Mouse (Mus musculus): ENCODE data around the gene Ablim1.

Gene Ablim1

DNA sequence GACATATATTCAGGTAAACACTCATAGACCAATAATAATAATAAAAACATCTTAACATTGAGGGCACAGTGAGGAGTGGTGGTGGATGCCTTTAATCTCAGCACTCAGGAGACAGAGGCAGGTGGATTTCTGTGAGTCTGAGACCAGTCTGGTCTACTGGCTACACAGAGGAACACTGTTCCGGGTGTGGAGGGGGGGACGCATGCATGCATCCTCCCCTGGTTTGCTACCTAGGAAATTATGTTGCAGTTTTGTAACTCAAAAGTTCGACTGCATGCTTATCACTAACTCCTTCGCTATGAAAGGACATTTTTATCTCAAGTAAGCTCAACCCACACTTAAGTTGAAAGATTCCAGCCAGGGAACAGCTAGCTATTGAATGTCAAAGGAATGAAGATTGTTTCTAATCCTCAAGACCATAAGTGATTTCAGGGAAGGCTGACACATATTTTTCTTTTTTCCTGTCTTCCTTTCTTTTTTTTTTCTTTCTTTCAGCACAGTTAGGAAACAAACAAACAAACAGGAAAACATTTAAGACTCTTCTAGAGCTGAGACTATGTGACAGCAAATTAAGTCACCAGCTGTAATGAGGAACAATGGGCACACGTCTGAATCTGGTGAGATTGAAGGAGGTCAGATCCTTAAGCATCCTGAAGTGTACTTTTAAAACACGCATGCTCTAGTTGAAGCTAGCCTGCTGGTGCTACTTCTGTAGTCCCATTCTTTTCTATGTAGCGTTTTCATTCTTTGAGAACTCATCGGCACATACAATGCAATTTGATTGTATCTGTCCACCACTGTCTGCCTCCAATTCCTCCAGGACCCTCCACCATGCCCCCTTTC is 26.4 kb upstream of the Ablim1 start:
- no peak for DNase-seq

DNA sequence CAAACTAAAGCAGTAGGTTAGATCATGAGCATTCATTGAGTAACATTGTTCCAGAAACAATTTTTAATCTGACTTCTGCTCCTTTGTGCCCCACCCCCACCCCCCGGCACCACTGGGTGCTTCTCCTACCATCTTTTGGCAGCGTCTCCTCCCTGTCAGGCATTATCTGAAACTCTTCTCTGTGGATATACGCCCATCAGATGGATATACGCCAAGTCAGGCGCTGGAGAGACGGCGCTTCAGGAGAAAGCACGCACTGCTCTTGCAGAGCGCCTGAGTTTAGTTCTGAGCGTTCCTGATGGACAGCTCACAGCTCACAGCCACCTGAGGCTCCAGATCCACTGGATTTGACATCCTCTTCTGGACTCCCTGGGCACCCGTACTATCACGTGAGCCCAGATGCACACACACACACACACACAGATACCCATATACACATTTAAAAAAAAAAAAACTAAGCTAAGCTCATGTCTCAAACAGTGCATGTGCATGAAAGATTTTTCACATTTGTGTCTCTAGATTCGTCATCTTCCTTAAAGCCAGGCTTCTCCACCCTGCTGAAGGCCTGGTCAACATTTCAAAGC is 24.7 kb upstream of the Ablim1 start:
- DNase-seq: no peak

DNA sequence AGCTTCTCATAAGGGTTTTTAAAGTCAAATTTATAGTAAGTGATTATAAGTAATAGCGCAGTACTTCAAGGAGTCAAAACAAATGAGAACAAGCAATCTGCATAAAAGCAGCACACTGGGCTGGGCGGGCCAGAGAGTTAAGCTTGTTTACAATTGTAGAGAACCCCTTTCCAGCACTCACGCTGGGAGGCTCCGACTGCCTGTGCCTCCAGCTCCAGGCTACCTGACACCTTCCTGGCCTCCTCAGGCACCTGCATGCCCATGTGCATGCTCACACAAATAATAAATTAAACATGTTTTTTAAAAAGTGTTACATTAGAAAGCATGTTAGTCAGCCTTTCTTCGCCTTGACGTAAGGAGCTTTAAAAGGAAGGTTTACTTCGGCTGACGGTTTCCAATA is 20.4 kb upstream of the Ablim1 start:
- no peak for DNase-seq

DNA sequence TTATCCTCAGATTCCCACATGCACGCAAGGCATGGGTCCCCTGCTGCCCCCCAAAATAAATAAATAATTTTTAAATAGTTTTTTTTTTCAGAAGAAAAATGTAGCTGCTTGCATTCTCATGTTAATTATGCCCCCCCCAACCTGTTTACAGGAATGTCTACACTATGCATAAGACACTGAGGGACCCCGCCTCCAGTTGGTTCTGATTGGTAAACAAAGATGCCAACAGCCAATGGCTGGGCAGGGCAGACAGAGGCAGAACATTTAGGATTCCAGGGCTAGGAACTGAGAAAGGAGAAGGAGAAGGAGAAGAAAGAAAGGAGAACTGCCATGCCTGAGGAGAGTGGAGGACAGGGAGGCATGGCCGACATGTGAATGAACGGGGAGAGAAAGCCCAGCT is 18.6 kb upstream of the Ablim1 start:
- DNase-seq: no peak

DNA sequence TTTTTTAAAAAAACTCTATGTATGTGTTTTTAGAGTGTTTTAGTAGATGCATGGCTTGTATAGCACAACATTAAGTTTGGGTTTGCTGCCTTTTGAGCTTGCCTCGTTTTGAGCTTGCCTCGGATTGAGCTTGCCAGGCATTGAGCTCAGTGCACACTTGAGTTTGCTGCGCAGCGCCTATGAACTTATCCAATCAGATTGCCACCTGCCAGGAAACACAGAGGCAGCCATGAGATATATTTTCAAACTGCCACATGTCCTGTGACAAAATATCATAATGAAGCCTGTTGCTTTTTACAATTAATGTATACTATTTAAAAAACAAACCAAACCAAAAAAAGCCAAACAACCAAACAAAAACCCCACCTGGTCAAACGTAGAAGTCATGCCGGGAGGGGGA is 16.5 kb upstream of the Ablim1 start:
- DNase-seq: no peak

DNA sequence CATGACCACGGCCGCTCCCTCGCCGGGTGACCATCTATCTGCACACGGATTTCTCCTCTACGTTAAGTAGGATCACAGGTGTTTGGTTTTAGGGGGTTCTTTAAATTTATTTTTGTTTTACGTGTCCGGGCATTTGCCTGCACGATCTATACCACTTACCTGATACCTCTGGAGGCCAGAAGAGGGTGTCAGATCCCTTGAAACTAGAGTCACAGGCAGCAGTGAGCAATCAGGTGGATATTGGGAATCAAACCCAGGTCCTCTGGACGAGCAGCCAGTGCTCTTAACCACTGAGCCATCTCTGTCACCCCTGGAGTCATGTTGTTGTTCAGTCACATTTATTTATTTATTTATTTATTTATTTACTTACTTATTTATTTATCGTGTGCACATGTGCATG is 15.6 kb upstream of the Ablim1 start:
- no peak for DNase-seq

DNA sequence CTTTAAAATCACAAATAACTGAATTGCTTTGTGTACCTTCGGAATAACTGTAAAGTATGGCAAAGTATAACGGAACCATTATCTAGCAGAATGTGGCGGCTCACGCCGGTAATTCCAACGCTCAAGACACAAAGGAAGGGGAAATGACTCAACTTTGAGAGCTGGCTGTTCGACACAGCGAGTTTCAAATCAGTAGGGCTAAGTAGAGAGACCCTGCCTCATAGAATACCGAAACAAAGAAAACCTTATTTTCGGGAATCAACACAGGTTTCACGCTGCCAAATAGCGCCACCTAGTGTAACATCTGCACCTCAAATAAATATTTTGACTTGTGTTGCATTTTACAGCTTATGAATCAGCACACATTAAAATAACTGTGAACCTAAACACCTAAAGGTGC is 14.1 kb upstream of the Ablim1 start:
- DNase-seq: peak; percentile 73

DNA sequence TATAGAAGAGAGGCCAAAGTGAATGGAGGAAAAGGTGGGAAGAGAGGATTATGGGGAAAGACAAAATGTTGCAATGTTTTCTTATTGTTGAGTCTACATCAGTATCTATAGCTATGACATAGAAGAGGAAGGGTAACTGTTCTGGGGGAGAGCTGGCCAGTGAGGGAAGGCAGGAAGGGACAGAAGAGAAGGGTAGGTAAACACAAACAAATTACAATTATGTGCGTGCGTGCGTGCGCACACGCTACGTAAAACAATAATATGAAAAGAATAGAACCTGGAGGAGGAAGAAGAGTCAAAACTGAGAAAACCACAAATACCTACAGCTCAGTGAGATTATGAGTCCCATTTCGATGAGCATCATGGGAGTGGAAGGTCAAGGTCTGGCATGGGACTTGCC is 13.6 kb upstream of the Ablim1 start:
- DNase-seq: no peak

DNA sequence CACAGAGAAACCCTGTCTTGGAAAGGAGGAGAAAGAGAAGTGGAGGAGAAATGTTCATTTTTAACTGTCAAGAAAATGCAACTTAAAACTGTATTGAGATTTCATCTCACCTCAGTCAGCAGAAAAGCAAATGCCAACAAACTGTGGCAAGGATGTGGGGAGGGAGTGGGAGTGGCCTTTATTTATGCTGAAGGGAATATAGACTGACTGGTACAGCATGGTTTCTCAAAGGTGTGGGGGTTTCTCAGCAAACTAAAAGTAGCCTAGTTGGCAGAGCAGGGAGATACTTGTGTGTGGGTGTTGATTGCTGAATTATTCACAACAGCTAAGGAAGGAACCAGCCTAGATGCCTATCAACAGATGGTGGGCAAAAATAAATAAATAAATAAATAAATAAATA is 13.0 kb upstream of the Ablim1 start:
- no peak for DNase-seq

DNA sequence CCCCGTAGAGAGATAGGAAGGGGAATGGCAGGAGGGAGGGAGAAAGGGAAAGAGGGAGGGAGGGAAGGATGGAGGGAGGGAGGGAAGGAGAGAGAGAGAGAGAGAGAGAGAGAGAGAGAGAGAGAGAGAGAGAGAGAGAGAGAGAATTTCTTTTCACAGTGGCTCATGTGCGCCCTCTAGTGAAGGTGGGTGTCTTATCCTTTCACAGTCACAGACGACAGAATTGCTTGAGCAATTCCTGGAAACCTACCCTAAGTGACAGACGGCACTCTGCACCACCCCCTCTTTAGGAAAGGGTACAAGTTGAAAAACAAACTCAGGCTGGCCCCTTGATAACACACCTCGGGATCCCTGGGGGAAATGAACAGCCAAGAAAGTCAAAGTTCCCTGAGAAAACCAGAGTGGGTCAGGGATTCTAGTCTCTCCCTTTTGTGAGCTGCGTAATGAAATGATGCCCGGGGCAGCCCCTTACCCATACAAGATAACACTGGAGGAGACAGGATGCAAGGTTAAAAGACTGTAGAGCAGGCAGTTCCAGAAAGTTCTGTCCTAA is 11.1 kb upstream of the Ablim1 start:
- DNase-seq: peak; percentile 84

DNA sequence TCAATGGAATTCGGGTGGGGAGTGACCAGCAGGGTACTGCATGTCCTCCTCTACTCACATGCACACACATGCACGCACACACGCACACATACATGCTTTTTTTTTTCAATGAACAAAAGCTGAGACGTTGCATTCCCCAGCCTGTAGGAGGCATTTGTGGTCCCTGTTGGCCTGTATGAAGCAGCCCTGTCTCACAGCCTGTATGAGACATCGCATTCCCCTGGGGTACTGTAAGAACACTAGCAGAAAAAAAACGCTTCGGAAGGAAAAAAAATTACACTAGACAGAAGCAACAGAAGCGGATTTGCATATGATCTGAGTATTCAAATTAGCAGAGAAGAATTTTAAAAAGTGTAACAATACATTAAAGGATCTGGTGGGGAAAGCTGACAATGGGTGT is 8.4 kb upstream of the Ablim1 start:
- DNase-seq: no peak

DNA sequence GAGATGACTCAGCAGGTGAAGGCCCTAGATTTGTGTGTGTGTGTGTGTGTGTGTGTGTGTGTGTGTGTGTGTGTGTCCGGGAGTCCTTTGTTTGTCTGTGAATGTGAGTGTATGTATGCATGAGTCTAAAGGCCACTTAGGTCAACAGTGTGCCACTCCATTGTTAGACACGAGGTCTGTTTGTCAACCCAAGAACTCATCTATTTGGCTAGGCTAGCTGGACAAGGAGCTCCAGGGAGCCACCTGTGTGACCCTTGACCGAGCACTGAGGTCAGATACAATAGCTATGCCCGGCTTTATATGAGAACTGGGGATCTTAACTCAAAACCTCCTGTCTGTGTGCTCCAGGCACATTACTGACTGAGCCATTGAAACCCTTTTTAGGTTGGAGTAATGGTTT is 7.8 kb upstream of the Ablim1 start:
- DNase-seq: no peak

DNA sequence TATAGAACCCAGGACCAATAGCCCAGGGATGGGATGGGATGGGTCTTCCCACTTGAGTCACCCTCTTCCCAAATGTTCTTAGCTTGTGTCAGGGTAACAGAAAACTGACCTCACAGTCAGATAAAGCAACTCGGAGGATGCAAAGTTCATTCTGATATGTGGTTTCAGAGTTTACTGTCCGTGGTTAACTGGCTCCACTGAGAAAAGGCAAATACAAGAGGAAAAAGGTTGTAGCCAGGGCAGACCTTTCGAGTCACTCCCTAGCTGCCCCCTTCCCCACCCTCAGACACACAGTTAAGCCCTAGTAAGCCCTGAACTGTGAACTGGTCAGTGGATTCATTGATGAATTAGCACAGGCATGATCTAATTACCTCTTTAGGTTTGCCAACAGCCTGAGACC is 7.1 kb upstream of the Ablim1 start:
- no peak for DNase-seq

DNA sequence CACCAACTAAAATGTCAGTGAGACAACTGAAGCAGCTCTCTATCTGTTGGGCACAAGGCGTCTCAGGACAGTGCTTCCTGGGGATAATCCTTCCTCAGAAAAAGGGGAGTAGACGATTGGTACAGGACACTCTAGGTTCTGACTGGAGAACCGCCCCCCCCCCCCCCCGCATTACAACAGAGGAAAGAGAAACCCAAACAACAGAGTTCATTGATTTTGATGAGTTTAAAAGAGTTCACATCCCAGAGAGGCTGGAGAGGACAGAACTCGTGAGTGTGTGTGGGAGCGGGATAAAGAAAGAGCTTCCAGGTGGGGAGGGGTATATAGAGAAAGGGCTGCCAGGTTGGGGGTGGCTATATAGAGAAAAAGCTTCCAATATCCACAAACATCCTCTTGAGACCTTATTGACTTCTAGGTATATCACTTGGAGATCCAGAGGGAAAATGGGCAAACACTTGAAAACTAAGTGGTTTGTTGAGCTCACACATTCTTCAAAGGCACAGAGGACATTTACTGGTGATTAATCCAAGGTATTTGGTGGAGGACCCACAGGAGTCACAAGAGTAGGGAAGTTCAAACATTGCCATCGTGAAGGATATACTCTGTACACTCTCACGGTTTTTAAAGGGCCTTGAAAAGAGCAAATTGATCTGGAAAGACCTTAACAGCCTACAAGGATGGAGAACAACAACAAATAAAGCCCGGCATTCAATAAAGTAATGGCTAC is 6.1 kb upstream of the Ablim1 start:
- DNase-seq: no peak

DNA sequence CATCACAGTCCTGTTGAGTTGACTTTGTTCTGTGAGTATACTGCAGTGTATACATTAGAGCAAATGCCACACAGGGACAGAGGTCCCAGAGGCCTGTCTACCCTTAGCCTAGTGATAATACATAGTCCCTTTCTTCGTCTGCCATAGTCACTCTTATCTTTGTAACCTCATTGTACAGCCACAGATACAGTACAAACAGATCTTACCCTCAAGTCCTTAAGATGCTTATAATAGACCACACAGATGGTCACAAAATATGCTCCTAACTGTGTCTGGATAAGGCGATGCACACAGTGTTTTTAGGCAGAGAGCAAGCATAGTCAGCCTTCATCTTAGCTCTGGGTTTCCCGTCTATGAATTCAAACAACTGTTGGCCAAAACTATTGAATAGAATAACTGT is 1.9 kb upstream of the Ablim1 start:
- DNase-seq: no peak

DNA sequence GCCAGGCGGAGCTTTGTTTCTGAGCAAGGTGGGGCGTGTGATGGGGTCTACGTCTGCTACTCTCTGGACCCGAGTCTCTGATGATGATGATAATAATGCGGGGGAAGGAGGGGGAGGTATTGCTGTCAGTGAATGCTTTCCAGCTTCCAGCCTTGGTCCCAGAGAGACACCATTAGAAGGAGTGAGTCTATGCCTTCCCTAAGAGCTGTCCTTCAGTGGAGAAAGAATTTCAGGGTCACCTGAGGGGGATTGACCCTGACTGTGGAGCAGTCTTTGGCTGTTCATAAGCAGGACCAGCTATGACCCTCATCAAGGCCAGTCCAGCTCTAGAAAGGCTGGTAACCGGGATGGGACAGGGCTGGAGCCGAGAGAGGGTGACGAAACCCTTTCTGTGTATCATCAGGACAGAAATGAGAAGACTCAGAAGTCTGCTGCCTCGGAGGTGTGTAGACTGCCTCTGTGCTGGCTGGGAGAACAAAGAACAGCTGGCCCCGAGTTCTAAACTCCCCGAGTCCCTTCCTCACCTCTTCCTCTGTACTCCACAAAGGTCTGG is 370 bp upstream of the Ablim1 start:
- no peak for DNase-seq

DNA sequence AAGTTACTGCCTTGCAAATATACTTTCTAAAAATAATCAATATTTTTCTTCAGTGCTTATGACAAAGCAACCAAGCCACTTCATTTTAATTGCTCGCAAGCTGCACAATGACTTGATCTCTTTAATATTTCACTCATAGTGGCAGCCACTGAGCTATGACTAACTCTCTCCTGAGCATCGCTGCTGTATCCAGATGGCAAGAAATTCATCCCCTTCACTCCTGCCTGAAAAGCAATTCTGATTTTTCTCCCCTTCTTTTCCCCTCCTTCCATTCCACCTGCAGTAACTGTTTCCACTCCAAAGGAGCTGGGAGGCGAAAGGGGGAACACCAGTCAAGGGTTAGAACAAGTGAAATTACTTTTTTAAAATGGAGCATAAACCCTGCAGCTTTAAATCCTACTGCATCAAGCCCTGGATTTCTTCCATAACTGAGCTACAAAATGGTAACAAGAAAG is 801 bp downstream of the Ablim1 start:
- no peak for DNase-seq

DNA sequence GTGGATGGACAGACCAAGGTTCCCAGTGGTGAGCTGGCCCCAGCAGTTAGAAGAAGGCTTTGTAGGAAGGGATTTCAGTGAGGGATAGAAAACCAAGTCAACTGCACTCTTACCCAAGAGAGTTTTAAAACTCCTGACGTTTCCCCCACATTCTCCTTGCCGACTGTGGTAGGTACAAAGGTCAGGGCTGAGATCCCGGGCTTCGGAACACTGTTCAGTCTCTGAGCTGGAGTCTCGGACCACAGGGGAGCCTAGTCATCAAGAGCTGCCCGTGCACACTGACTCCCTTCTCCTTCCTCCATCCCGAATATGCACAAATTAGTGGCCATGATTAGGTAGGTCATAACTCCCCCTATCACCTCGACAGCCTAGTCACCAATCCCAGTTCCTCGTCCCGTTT is 1.5 kb downstream of the Ablim1 start:
- DNase-seq: no peak

DNA sequence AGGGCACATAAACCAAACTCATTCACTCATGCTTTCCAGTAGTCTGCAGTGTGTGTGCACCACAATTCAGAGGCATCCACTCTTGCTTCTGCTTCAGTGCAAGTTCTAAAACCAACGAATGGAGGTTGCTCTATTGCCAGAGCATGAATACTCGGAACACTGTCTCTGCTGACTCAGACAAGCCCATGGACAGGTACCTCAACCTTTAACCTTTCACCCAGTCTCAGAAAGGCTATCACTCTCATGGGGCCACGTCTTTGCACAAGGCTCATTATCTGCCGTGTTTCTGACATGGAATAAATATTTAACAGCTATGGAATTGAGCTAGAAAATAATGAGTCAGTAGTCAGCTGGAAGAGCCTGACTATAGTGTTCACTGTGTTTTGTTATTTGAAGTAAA is 4.7 kb downstream of the Ablim1 start:
- no peak for DNase-seq

DNA sequence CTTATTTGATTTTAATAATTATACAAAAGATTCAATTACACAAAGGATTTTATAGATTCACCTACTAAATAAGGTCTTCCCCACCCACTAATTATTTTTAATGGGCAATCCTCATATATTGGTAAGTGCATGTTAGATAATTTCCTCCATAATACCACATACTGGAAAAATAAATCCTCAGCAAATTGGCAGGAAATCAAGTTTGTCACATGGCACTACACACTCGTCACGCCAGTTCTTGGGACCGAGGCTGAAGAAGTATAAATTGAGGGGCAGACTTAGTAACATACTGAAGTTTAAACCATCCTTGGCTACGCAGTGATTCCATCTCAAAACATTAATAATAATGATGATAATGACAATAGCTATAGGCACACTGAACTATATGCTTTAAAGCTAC is 8.1 kb downstream of the Ablim1 start:
- DNase-seq: no peak

DNA sequence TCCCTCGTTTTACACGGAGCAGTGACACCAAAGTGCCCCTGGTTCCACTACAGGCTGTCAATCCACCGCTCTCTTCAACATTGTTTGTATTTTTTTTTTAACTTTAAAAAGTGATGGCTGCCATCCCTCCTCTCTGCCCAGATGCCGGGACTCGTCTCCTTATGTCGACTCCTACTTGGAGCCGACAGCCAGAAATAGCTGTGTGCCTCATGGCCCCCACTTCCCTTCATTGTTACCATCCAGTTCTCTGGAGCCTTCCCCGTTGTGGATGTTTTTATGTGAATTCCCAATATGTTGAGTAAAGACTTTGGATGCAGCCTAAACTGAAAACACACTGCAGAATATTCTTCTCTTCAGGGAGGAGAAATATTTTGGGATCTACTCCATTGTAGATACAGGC is 8.7 kb downstream of the Ablim1 start:
- DNase-seq: no peak

DNA sequence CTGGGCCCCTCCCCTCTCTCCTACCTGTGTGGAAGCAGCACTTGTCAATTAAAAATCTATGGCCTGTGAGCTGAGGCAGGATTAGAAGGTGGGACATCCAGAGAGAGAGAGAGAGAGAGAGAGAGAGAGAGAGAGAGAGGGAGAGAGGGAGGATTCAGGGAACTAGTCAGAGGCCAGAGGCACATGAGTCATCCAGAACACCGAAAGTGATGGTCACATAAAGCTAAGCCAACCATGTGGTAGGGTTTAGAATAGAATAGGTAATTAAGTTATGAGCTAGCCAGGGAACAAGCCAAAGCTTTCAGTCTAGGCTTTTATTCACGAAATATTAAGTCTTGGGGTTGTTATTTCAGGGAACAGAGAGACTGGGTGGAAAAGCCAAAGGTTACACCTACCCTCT is 10.1 kb downstream of the Ablim1 start:
- no peak for DNase-seq

DNA sequence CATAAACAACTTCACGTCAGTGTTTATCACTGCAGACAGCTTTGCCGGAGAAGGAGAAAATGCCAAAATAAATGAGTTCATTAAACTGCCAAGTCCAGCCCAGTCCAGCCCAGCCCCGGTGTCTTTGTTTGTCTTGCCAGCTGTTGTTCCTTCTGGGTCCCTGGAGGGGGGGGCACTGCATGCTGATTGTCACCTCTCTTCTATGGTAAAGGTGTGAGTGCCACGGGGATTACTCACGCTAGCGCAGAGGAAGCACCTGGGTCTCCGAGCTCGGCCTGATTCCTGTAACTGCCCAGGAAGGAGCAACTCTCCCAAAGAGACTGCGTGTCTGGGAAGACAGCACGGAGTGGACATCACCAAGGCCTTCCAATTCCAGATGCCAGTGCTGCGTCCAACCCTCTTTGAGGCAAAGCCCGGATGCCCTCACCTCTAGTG is 12.7 kb downstream of the Ablim1 start:
- DNase-seq: peak; percentile 17

DNA sequence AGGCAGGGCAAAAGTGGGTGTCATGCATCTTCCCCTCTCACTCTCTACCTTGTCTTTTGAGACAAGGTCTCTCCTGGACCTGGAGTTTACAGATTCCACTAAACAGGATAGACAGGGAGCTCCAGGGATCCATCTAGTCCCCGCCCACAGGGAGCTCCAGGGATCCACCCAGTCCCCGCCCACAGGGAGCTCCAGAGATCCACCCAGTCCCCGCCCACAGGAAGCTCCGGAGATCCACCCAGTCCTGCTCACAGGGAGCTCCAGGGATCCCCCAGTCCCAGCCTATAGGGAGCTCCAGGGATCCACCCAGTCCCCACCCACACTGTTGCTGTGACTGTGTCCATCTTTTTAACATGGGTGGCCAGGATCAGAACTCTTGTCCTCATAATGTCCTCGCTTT is 16.7 kb downstream of the Ablim1 start:
- DNase-seq: no peak
